12 mouse cellular contexts compared by ENCODE assay signal in the genomic region with DNA sequence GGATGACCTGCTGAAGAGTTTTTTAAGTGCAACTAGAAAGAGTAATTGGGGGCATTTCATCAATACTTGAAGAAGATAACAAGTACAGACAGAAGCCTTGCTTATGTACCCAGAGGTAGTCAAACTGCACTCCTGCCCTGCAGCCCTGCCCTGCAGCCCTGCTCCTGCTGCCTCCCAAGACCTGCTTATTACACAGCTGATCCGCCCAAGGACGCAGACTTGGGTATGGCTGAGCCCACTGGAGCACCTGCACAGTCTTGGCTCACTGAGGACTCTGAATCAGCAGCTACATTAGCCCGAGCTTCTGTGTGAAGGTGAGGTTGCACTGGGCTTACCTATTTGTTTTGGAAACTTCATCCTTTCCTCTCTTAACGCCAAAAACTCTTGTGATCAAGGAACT.
"Had no signal": no experiment of that assay in that cellular context is flagged by ENCODE, and none has a peak within 500 bp of the region (broad histone marks: within the 10 kb centered on the region; RNA-seq: fewer than 3 reads in every experiment).

No protein-coding gene starts in this region.

- H3K4me2 ChIP-seq: lung, embryonic 14.5 days; midbrain, embryonic 12.5 days; neural tube, embryonic 12.5 days had no signal

- ATAC-seq: midbrain, embryonic 16.5 days had no signal

- H3K27me3 ChIP-seq: midbrain, embryonic 12.5 days; neural tube, embryonic 12.5 days had no signal

- H3K9ac ChIP-seq: liver, embryonic 14.5 days; lung, embryonic 14.5 days; midbrain, embryonic 12.5 days; neural tube, embryonic 12.5 days had no signal

- H3K9me3 ChIP-seq: midbrain, embryonic 12.5 days; neural tube, embryonic 12.5 days had no signal

- H3K27ac ChIP-seq: liver, embryonic 14.5 days; midbrain, embryonic 10.5 days; midbrain, embryonic 12.5 days; neural tube, embryonic 12.5 days had no signal

- DNase-seq: lung, adult 18-20 months; lung, postnatal 4 days; right cerebral cortex, postnatal 14 days; thymus, adult 18-20 months; thymus, postnatal 14 days; thymus, postnatal 36 days had no signal

- H3K4me1 ChIP-seq: midbrain, embryonic 10.5 days; midbrain, embryonic 12.5 days; neural tube, embryonic 12.5 days had no signal

- H3K4me3 ChIP-seq: midbrain, embryonic 10.5 days; midbrain, embryonic 12.5 days; neural tube, embryonic 12.5 days had no signal
